Mouse (Mus musculus): ENCODE data around the gene Lrrc4b. TPM values are rescaled to one million over a fixed set of nuclear protein-coding genes. Genes with fewer than 3 reads are reported as not detected.

Gene Lrrc4b
- total RNA-seq, 4 experiments from 2014 or later = 278 to 302 (median 291) TPM

DNA sequence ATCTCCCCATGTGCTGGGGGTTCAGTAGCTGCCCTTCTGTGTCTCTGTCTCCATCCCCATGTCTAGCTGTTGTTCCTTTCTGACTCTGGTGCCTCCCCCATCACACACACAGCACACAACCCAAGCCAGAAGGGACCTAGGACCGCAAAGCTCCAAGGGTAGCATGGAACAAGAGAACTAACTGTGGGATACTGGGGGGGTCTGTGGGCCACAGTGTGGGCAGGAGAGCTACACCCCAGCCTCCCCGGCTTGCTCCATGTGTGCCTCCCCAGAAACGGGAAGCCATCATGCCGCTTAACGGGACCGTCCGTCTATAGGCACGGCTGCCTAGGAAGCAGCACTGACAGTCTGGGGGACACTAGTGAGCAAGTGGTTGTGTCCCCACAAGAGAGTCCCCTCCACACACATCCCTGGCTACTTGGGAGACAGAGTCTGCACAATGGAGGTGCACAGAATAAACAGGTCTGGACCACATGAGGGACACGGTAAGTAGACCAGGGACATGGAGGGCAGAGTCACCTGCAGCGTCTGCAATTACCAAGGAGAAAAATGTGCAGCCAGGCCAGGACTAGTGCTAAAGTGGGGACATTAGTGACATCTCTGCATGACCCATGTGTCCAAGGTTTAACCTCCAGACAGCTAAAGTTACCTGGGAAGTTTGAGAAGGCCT, 34.9 kb downstream of the Lrrc4b start:
- peak in 1 of 2 experiments; percentile 36 for DNase-seq (ENCODE audit: low spot score in 2 of 2)

- peak; percentile 88 to 89 for DNase-seq (ENCODE audit: low spot score in 2 of 2)
Observed at GRCm38 (mm10) chr7:44464511-44464910, 35.7 kb downstream of the Lrrc4b start.

GRCm38 (mm10) chr7:44465111-44465510, 36.3 kb downstream of the Lrrc4b start, which contains the start of gene Aspdh:
Aspdh (plus strand) TSS chr7:44465391.
- DNase-seq (ENCODE audit: low spot score in 2 of 2) = peak in 1 of 2 experiments; percentile 21

- peak; percentile 21 to 23 for DNase-seq (ENCODE audit: low spot score in 2 of 2)
Observed at GRCm38 (mm10) chr7:44466006-44466887, 37.4 kb downstream of the Lrrc4b start.

DNA sequence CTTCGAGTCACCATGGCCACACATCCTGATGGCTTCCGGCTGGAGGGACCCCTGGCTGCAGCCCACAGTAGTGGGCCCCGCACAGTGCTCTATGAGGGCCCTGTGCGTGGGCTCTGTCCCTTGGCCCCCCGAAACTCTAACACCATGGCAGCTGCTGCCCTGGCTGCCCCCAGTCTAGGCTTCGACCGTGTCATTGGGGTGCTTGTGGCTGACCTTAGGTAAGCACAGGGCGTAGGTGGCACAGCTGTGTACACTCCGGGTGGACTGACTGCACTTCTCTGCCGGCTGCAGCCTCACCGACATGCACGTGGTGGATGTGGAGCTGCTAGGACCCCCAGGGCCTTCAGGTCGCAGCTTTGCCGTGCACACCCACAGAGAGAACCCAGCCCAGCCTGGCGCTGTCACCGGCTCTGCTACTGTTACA, 38.1 kb downstream of the Lrrc4b start:
- peak in 1 of 2 experiments; percentile 38 for DNase-seq (ENCODE audit: low spot score in 2 of 2)

- peak; percentile 98 for DNase-seq (ENCODE audit: low spot score in 2 of 2)
Observed at GRCm38 (mm10) chr7:44467811-44468411, 39.1 kb downstream of the Lrrc4b start, which contains the start of gene Josd2. Josd2 (plus strand) TSS chr7:44467980.

DNA sequence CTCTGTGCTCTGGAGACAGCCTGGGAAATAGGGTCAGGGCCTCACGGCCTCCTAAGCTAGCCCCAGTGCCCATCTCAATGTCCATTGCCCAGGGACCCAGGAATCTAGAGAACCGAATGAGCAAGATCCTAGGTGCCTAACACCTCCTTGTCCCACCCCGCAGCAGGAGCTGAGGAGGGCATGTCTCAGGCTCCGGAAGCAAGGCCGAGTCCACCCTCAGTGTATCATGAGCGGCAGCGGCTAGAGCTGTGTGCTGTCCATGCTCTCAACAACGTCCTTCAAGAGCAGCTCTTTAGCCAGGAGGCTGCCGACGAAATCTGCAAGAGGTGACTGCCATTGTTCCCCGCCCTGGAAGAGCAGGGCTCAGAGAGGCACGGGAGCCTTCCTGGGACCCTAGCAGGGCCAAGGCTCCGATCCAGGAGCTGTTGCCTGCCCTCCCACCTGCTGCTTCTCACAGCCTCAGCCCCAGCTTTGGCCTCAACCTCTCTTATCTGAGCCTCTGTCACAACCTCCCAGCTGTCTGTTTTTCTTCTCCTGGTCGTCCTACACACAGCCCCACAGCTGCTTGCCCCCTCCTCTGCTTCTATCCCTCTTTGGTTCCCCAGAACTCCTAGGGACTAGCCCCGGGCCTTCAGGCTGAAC, 39.9 kb downstream of the Lrrc4b start:
- DNase-seq (ENCODE audit: low spot score in 2 of 2) = peak in 1 of 2 experiments; percentile 40

GRCm38 (mm10) chr7:44469677-44470675, 41.2 kb downstream of the Lrrc4b start:
- DNase-seq (ENCODE audit: low spot score in 2 of 2) = peak; percentile 5 to 18

DNA sequence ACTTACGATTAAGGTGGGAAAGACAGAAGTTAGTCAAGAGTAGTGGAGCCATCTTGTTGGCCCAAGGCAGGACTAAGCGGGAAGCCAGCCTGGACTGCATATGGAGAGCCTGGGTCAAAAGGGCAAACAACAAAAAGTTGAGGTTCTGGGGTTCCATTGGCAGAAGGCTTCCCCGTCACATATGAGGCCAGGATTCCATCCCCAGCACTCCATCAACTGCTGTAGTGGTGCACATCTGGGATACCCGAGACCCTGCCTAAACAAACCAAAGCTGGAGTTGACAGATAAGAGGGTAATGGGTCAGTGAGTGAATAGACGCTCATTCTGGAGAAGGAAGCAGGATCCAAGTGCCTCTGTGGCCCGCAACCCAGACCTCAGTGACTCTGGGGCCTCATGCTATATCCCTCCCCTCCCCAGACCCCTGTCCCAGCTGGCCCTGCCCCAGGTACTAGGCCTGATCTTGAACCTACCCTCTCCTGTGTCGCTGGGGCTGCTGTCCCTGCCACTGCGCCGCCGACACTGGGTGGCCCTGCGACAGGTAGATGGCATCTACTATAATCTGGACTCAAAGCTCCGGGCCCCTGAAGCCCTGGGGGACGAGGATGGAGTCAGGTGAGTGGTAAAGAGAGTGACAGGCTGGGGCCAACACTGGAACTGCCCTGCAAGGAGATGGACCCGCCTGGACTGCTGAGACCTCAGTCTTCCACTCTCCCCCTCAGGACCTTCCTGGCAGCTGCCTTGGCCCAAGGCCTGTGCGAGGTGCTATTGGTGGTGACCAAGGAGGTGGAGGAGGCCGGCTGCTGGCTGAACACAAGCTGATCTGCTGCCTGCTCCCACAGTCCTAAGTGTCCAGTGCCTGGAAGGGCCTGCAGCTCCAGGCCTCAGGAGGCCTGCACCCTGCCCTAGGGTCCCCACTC, 42.1 kb downstream of the Lrrc4b start:
- peak in 1 of 2 experiments; percentile 10 for DNase-seq (ENCODE audit: low spot score in 2 of 2)

DNA sequence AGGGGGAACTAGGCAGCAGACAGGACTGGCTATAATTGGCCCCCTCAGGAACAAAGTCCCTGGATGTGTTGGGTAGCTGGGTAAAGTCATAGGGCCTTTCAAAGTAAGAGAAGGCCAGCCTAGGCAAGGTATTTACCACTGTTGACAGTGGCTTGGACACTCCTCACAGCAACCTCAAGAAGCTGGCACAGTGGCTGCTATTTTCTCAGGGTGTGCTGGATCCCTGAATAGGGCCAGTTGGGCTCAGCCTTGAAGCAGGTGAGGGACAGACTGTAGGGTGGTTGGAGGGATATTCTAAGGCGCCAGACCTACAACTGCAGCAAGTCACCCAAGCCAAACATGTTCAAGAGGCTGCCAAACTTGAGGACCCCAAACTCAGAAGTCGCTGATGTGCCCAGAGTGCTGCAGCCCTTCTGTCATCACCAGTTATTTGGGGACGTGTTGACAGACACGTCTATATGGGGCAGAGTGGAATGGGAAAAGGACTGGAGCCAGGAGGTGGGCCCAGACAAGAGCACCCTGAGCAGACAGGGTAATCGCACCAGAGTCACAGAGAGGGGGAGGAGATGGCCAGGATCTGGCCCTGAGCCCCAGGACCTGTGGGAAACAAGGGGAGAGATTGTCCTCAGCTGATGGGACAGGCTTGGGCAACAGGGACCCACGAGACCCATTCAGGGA, 43.2 kb downstream of the Lrrc4b start:
- peak in 1 of 2 experiments; percentile 25 for DNase-seq (ENCODE audit: low spot score in 2 of 2)

- no peak for DNase-seq (ENCODE audit: low spot score in 2 of 2)
Observed at GRCm38 (mm10) chr7:44472558-44472885, 43.7 kb downstream of the Lrrc4b start.

DNA sequence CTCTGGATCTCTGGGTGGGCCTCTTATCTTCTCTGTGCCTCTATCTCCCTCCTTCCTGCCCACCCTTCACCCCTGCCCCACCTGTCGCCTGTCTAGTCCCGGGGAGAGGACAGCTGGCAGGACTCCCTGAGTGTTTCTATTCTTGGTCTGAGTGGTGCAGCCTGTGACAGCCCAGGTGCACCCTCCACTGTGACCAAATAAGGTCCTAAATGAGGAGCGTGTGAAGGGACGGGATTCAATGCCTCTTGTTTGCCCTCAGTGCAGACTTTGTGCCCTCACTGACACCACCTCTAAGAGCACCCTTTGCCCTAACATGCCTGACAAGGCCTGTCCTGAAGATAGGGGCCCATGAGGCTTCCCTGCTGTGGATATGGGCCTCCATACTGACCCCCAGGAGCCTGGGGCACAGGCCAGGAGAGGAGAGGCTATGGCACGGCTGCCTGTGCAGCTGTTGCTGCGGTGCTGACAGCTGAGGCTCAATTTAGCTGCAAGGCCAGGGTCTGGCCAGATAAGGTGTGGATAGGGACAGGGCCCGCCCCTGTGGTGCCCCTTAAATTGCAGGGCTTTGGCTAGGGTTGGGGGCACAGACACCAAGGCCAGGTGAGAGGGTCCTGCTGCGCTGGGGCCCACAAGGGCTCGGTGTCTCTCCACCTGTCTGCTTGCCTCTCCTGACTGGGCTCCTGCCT, 44.3 kb downstream of the Lrrc4b start:
- no peak for DNase-seq (ENCODE audit: low spot score in 2 of 2)

DNA sequence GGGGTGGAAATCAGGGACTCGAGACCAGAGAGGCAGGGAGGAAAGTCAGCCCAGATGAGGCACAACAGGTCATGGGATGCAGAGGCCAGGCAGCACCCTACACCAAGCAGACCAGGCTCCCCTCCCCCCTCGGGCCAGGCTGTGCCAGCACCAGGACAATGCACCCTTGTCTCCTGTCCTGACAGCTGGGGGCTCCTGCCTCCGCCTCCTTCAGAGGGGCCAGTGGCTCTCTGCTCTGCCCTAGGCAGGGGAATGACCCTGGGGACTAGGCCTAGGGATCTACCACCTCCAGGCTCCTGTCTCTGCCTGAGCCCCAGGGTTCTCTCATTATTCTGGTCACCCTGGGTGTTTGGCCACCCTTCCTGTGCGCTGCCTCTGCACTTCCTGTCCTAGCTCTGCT, 45.6 kb downstream of the Lrrc4b start:
- peak; percentile 87 to 91 for DNase-seq (ENCODE audit: low spot score in 2 of 2)

DNA sequence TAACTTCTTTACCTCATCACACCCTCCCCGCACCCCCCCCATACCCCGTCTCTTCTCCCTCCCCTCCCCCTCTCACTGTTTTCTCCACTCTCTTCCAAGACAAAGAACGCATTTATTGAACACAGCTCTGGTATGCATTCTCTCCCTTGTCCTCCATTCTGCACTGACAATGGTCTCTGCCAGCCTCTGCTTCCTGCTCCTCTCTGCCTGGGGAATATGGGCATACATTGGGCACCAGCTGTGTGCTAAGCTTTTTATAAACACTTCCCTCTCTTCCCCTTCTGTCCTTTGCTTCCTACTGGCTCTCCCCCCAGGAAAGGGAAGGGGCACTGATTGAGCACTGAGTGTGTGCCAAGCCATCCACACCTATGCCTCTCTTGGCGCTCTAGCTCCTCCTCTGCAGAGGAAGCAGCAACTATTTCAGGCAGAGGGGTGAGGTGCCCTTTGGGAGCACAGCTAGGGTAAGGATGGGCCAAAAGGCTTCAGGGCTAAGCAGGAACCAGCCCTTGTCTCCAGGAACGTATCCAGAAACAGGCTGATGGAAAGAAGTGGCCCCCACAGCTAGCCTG, 46.3 kb downstream of the Lrrc4b start:
- peak in 1 of 2 experiments; percentile 29 for DNase-seq (ENCODE audit: low spot score in 2 of 2)

DNA sequence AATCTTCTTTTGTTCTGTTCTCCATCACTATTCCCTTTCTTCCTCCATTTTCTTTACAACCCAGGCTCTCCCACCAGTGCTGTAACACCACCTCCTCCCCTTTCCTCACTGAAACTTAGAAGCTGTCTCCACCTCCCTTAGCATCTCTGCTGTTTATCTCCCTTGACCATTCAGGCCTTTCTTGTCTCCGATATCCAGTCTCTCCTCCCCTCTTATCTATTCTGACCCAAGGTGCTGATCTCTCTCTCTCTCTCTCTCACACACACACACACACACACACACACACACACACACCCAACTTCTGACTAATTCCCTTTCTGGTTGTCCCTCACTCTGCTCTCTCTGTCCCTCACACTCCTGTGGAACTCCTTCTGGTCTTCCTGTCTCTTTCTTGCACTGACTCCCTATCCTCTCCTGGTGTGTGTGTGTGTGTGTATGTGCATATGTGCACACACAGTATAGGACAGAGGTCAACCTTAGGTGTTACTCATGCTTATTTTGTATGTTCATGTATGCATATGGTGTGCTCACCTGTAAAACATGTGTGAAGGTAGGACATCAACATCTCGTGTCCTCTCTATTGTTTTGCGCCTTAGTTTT, 54.1 kb downstream of the Lrrc4b start:
- no peak for DNase-seq (ENCODE audit: low spot score in 2 of 2)

GRCm38 (mm10) chr7:44484109-44484508, 55.3 kb downstream of the Lrrc4b start:
- no peak for DNase-seq (ENCODE audit: low spot score in 2 of 2)
